Mouse (Mus musculus) heart, adult 2 months (tissue): ENCODE results near the gene Gkap1.

Source experiments
- CTCF ChIP-seq: fragments of 200-600 bp; IDR thresholded peaks from 2 replicates; pipeline ENCODE4 v1.8.1; 2022; ENCODE audit warnings: antibody characterized with exemption, mild to moderate bottlenecking, moderate library complexity
- POLR2A ChIP-seq: fragments of 200-500 bp; IDR thresholded peaks from 2 replicates; pipeline ENCODE4 v1.6.1; 2011; ENCODE audit warnings: mild to moderate bottlenecking, low read depth, low read length, control low read depth; ENCODE audit not compliant: insufficient read depth

- TF ChIP-seq CTCF (no peak), POLR2A (no peak)
Measured at GRCm38 (mm10) chr13:58215253-58215591, 60.3 kb downstream of the Gkap1 start.
